Mouse (Mus musculus) kidney, postnatal 4 days (tissue): ENCODE data around the gene Dscam.
"Not testable (repeated sequence)": the region's sequence is repeated elsewhere in the genome, so short reads cannot be mapped to it uniquely, and the experiment has no call there.

ENCODE experiments used
- DNase-seq, 2 experiments: peaks; one replicate each; pipeline ENCODE4 v3.0.0; 2021; ENCODE audit warnings: mixed read lengths in 2 of 2

Gene Dscam

GRCm38 (mm10) chr16:96931771-96932170, 238.8 kb downstream of the Dscam start:
- no peak for DNase-seq

DNA sequence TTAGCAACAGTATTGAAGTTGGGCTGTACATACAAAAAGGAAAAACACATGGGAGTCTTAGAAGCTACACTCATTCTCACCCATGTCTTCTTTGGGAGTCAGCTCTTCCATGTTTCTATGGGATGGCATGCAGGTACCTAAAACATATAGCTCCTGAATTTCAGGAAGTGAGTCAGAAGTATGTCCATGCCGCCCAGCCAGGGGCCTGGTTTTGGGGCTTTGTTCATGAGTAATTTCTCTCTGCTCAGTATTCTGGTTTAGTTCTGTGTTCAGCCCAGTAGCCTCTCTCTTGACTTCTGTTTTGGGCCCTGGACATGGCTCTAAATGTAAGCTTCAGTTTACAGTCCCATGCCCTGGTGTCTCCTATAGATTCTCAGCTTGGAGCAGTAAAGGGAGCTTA, 242.5 kb downstream of the Dscam start:
- DNase-seq: no peak

GRCm38 (mm10) chr16:96927408-96927807, 243.1 kb downstream of the Dscam start:
- no peak for DNase-seq

DNA sequence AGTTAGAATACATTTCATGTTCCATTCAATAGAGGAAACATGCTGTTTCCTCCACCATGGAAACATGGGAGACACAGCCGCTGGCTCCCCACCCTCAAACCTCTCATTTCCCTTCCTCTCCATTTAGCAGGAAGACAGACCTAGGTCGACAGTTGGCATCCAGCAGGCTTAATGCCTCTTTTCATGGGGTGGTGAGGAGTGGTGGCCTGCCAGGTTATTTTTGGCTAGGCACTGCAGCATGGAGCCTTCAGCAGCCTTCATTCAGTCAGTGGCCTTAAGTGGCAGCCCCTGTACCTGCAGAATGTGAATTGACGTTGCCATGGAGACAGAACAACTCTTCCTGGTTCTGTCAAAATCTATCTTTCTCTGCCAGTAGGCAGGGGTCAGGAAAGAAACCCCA, 243.6 kb downstream of the Dscam start:
- no peak for DNase-seq

GRCm38 (mm10) chr16:96923941-96924340, 246.6 kb downstream of the Dscam start:
- DNase-seq: no peak

DNA sequence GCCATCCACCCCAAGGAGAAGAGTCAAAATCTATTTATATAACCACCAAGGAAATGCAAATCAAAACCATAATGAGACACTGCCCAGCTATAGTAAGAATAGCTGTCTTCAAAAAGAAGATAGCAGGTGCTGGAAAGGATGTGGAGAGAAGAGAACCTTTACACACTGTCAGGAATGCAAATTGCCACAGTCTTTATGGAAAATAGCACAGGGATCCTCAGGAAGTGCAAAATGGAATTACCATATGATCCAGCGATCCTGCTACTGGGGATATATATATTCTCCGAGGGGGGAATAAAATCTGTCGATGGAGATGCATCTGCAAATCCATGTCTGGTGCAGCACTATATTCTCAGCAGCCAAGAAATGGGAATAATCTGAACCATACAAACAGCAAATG, 256.1 kb downstream of the Dscam start:
- no peak for DNase-seq

DNA sequence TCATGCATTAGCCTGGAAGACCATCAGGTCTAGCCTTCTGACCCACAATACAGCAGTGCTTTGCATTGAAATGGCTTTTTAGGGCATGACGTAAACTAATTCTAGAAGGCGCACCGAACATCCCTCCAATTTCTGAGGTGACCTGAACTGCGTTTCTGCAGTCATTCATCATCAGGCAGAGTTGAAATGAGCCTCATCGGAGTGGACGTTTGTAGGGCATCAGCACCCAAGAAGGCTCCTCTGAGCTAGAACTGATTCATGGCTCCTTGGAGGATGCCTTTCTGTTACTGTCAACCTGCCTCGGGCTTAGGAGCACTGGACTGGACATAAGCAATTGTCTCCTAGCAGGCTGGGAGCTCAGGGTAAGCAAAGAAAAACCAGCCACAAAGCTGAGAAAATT, 257.7 kb downstream of the Dscam start:
- no peak for DNase-seq

- no peak for DNase-seq
Observed at GRCm38 (mm10) chr16:96912103-96912502, 258.4 kb downstream of the Dscam start.

DNA sequence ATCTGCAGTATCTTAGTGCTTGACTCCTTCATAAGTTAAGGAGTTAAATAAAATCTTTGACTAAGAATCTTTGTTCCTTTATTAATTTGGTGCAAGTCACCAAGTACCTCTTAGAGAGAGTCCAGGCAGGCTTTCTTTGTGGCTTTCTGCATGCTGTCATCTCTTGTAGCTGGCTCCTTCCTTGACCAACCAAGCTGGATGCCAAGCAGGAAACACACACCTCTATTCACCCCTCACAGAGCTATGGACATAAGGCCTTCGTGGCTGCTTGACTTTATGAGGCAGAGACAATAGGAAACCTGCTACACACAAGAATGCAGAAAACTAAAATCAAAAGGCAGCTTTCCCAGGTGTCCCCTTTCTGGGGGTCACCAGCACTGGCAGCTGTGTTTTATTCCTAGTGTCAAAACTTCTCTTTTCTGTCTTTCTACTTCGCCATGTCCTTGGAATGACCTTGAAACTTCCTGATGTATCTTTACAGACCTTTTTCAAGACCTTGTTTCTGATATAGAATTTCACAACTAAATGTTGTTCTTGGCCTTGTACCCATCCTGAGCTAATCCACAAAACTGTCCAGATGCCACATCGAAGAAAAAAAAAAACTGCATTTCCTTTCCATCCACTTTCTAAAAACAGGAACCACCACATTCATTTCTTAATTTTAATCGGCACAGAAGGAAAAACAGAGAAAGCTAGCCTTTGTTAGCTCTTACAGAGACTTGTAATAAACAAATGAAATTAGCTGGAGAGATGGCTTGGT, 260.0 kb downstream of the Dscam start:
- no peak for DNase-seq

DNA sequence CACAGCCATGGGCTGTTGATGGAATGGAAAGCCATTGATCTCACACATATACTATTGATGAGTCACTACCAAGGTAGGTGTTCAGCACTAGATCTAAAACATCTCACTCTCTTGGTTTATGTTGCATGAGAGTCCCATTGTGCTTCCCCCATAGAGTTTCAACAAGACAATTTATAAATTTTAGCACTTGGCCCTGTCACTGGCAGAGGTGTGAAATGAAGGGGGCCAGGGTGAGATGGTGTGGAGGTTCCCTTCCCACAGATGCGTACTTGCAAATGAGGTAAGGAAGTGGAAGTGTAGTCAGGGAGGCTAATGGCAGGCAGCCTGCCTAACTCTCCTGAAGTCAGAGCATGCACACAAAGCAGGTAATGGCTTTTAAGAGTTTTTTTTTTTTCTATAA, 262.7 kb downstream of the Dscam start:
- DNase-seq: no peak

DNA sequence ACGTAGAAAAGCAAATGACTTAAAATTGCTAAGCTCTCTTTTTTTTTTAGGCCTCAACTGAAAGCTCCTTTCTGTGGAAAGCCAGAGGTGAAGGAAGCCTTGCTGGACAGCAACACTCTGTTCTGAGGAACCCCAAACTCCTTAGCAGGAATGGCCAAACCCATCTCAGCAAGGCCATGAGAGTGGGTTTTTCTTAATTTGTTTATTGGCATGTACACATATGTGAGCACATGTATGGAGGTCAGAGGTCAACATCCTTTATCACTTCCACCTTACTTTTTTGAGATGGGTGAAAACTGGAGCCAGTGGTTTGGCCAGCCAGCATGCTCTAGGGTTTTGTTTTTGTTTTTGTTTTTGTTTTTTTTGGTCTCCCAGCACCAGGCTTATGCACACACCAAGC, 263.5 kb downstream of the Dscam start:
- no peak for DNase-seq

DNA sequence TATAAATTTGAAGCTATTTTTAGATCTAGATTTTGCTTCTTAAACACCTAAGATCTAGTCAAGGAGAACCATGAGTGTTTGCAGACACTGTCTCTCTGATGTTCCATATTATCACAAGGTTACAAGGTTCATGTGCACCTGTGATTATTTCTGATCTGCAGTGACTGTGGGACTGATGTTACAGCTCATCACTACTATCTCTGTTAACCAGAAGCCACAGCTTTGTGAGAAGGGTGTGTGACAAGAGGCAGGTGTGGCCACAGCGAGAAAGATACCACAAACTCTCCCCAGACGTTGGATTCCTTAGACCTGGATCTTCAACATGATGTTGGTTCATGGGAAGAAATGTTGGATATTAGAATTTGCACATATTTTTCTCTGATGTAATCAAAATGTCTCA, 263.9 kb downstream of the Dscam start:
- DNase-seq: no peak

GRCm38 (mm10) chr16:96904761-96905160, 265.8 kb downstream of the Dscam start:
- no peak for DNase-seq

DNA sequence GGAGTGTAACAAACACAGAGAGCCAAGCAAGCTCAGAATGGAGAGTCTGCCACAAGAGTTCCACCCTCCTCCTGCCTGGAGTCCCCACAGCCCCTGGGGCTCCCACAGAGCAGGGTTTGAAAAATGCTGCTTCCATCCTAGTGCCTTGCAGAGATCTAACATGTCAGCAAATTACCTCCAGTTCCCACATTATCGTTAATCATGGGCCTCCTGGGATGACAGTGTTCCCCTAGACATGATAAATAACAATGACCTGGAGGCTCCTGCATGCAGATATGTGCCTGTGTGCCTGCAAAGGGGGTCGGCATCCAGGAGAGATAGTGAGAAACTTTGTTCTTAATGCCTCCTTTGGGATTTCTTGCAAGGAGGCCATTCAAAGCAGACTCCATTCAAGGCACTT, 266.2 kb downstream of the Dscam start:
- DNase-seq: no peak

- DNase-seq: no peak
Observed at GRCm38 (mm10) chr16:96902596-96902995, 268.0 kb downstream of the Dscam start.

GRCm38 (mm10) chr16:96901234-96902014, 269.1 kb downstream of the Dscam start:
- no peak for DNase-seq

DNA sequence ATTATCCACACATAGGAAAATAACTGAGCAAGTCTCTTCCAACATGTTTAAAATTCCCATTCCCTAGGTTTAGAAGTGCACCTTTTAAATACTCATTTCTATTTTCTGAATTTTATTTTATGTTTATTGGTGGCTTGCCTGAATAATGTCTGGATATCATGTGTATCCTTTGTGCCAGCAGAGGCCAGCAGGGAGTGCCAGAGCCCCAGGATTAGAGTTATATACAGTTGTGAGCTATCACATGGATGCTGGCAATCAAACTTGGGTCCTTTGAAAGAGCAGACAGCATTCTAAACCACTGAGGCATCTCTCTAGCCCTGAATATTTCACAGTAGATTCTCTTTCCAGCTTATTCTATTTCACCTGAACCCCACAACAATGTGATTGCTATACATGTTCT, 271.2 kb downstream of the Dscam start:
- DNase-seq: no peak

DNA sequence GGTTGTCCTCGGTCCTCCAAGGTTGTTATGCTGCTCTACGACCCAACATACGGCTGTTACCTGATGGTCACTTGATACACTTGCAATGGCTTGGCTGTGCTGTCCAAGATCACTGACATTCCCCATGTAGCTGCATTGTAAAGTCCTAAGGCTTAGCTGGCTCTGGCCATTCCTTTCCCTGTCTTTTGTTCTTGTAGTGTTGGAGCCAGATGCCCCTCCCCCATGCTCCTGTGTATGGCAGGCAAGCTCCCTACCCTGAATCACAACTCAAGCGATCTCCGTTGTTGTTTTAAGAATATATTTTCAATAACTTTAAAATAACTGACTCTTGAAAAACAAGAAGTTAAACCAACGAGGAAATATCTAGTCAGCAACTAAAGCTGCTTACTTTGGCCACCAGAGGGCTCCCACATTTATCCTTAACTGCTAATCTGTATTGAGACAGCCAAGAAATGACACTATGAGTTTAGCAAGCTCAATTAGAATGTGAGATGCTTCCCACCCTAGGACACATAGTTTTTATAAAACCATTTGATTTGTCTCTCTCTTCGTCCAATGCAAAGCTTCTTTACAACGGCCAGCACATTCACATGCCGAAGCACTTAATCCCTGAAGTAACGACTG, 273.9 kb downstream of the Dscam start:
- DNase-seq: peak; percentile 51 to 62

DNA sequence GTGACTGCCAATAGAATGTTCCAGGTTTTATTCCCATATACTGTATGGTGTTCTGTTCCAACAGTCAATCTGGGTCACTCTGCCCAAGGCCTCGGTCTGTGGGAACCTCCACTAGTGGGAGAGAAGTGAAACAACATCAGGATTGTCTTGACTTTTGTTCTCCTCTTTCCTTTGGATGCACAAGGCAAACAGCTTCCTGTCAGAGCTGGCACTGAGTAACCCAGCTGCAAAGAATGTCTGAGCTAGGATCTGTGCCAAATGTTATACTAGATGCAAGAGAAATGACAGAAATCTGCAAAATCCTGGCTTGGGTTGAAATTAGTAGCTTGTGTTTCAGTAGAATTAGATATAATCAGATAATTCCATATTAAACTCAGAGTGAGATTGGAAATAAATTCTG, 282.5 kb downstream of the Dscam start:
- DNase-seq: no peak

- DNase-seq: no peak
Observed at GRCm38 (mm10) chr16:96885817-96886216, 284.7 kb downstream of the Dscam start.

GRCm38 (mm10) chr16:96884590-96884989, 286.0 kb downstream of the Dscam start:
- not testable (repeated sequence) for DNase-seq

DNA sequence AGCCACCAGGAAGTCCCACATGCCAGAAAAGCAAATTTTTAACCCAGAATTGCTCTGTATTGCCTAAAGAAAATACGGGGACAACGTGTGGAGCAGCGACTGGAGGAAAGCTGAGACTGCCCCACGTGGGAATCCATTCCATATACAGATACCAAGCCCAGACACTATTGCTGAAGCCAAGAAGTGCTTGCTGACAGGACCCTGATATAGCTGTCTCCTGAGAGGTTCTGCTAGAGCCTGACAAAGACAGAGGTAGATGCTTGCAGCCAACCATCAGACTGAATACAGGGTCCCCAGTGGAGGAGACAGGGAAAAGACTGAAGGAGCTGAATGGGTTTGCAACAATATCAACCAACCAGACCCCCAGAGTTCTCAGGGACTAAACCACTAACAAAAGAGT, 293.3 kb downstream of the Dscam start:
- no peak for DNase-seq

DNA sequence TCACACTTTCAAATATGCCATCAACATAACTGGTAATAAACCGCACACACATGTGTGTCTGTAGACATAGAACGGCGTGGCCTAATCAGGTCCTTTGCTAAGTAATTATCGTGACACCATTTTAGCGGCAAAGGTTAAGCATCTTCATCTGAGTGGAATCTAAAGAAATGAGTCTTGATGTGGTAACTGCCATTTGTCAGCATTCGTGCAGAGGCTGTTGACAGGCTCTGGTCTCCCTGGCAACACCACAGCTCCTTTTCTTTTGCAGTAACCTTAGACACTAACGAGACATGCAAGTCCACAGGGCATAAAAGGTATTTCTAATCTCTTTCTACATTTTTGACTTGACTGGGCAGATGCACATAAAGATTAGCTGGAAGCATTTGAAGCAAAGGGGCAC, 297.8 kb downstream of the Dscam start:
- no peak for DNase-seq

DNA sequence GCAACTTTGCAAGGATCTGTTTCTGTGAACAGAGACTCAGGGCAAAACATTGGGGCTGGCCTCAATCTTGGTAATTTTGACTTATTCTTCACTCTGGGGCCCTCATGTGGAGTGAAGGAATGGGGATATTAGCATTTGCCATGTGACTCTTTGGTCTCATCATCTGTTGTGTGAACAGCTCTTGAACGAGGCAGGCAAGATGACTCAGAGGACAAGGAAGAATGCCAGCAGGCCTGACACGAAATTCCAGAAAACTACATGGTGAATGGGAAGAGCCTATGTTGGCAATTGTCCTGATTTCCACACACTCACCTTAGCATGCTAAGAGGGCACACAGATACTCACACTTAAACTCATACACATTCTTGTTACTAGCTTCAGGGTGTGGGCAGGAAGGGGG, 313.0 kb downstream of the Dscam start:
- no peak for DNase-seq
